Mouse (Mus musculus) hindbrain, postnatal 0 days (tissue): Measurements from ENCODE around the gene Lyst. TPM values are rescaled to one million over a fixed set of nuclear protein-coding genes. Genes with fewer than 3 reads are reported as not detected.
"Not testable (repeated sequence)": the region's sequence is repeated elsewhere in the genome, so short reads cannot be mapped to it uniquely, and the experiment has no call there.

Experiments used
- ATAC-seq: fragments of 200-750 bp; cut with Nextera tagmentation; 2 replicates; pipeline ENCODE4 v1.8.0; 2017; ENCODE audit warnings: mild to moderate bottlenecking, moderate TSS enrichment, moderate library complexity
- DNase-seq: peaks from one replicate; pipeline ENCODE4 v3.0.0-alpha.2; 2015; ENCODE audit warnings: low spot score
- H3K27ac ChIP-seq: fragments of 300-500 bp; sonication (generic); 2 replicates; pipeline ENCODE4 v1.5.1; 2014; ENCODE audit warnings: mild to moderate bottlenecking
- H3K27me3 ChIP-seq: fragments of 300-500 bp; sonication (generic); 2 replicates; pipeline ENCODE4 v1.6.1; 2014; ENCODE audit warnings: low read length, mixed read lengths; ENCODE audit not compliant: insufficient read depth
- H3K36me3 ChIP-seq: fragments of 300-500 bp; sonication (generic); 2 replicates; pipeline ENCODE4 v1.6.1; 2014; ENCODE audit warnings: low read length, mixed read lengths; ENCODE audit not compliant: insufficient read depth
- H3K4me1 ChIP-seq: fragments of 300-500 bp; sonication (generic); 2 replicates; pipeline ENCODE4 v1.6.1; 2014; ENCODE audit warnings: antibody characterized with exemption, low read length, mixed read lengths; ENCODE audit not compliant: insufficient read depth
- H3K4me2 ChIP-seq: fragments of 300-500 bp; sonication (generic); 2 replicates; pipeline ENCODE4 v1.6.1; 2014; ENCODE audit warnings: low read depth, mild to moderate bottlenecking, low read length, moderate library complexity, mixed read lengths
- H3K4me3 ChIP-seq: fragments of 300-500 bp; sonication (generic); 2 replicates; pipeline ENCODE4 v1.5.1; 2014; ENCODE audit warnings: low read length
- H3K9ac ChIP-seq: fragments of 300-500 bp; sonication (generic); replicated peaks from 2 replicates; pipeline ENCODE4 v1.6.1; 2014; ENCODE audit warnings: mild to moderate bottlenecking, low read length, moderate library complexity, mixed read lengths
- H3K9me3 ChIP-seq: fragments of 300-500 bp; sonication (generic); 2 replicates; pipeline ENCODE4 v1.6.1; 2016; ENCODE audit warnings: low read length, mixed read lengths
- CTCF ChIP-seq: IDR thresholded peaks from 2 replicates; pipeline ENCODE4 v1.5.1; 2016; ENCODE audit warnings: antibody characterized with exemption, control low read depth, low read depth
- WGBS: fragments of 180-500 bp; shearing (Covaris S2); extraction: QIAGEN DNeasy Blood & Tissue Kit; methylation state at CpG from one replicate; pipeline ENCODE4 v1.1.7; 2014; 5-methylcytosine and 5-hydroxymethylcytosine counted together
- polyA plus RNA-seq: library from polyadenylated mRNA; unstranded; fragments of >200 nt; fragmentation: Nextera tagmentation; extraction: Ambion mirVana; gene quantifications from 2 replicates; pipeline ENCODE4 v1.2.1, GENCODE M21; 2015
- total RNA-seq: library from RNA; depleted of rRNA; stranded (reverse); fragments of >200 nt; gene quantifications from 2 replicates; pipeline ENCODE4 v1.2.3, GENCODE M21; 2014; rRNA removed

Gene Lyst
- total RNA-seq (12.7 and 14.8 TPM in 2 replicates), polyA plus RNA-seq (3.7 and 5.7 TPM in 2 replicates)

DNA sequence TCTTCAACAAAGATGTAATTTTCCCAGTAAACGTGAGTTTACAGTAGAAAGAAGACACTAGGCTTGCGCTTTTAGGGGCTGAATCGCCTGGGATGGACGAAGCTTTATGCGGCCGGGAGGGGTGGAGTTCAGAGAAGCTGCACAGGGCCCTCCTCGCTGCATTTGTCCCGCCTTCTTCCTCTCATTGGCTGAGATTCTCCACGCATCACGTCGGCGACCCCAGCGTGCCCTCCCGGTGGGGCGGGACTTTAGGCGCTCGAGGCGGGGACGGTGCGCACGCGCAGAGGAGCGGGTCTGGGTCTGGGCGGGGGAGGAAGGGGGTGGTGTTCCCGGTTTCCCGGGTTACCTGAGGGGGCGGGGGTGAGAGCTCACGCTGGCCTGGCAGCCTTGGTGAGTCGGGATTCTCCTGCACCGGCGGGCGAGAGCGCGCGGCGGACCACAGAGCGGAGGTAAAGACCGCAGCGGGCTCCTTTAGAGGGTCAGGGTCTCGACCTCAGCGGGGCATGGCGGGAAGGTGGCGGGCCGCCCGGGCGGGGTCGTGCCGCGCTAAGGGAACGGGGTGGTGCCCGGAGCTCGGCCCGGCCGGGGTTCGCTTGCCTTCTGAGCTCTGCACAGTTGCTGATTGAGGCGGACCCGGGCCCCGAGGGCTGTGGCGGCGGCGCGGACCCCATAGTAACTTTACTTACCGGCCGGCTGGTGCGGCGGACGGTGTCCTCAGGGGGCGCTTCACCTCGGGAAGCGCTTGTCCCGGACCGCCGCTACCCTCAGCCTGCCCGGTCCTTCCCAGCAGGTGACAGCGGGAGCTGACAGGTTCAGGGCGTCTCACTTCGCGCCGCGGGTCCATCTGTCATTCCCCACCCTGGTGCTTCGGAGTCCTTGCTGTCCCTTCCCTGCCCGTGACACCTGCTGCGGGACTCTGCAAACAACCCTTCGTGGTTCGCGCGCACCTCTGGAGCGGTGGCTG lies at the start of gene Lyst:
Gene Lyst (plus strand): TSS at position 350 of the 964 bp plus-strand sequence.
- peak; percentile 36; the same call in 1 of the 2 replicates for TF ChIP-seq CTCF
- Histone ChIP-seq H3K27ac (peak within 1 kb of the TSS; percentile 72), H3K36me3 (no peaks in the 10 kb centered on the region), H3K4me1 (peaks cover 8% of the 10 kb centered on the region), H3K9me3 (no peaks in the 10 kb centered on the region), H3K4me3 (peak within 1 kb of the TSS; percentile 95), H3K27me3 (no peaks in the 10 kb centered on the region), H3K4me2 (peak within 1 kb of the TSS; percentile 88), H3K9ac (peak within 1 kb of the TSS; percentile 64)
- WGBS, result under 1% methylated on average over 83 of the region's 88 CpGs
- ATAC-seq (peak; percentile 99), DNase-seq (peak; percentile 99)

DNA sequence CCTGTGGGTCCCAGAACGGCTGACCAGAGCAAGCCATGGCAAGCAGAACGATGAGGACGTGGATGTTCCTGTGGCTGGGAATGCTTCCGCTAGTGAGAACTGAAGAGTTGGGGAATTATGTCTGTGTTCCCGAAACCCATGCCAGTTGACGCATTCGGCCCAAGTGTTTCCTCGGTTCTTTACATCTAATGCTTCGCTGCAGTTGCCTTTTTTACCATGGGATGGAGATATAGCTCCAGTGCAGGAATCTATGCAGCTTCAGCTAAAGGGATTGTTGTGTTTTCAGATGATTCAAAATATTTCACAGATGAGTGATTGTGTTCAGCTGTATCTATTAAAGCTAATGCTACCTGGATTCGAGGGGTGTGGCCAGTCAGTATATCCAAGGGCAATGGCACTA lies 47.1 kb upstream of the Lyst start:
- TF ChIP-seq CTCF, result peak; percentile 44
- H3K36me3 ChIP-seq, ATAC-seq, H3K4me3 ChIP-seq, H3K9ac ChIP-seq, H3K4me1 ChIP-seq, H3K27me3 ChIP-seq, H3K4me2 ChIP-seq, DNase-seq, H3K9me3 ChIP-seq, H3K27ac ChIP-seq: not testable (repeated sequence)
- WGBS, result 90% methylated on average over 10 of the region's 10 CpGs

DNA sequence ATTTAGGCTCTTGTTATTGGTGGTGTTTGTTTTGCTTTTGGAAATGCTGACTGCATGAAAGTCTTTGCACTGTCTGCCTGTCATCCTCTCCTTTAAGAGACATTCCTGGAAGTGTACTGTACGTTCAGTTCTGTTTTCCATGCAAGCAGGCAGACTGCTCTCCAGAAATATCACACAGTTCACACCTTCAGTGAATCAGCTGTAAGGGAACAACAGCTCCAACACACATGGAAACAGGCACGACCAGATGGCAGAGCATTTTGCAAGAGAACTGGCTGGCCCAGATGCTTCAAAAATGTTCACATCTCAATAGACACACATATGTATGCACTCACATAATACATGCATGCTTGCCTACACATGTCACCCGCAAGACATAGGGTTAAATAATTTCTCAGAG lies 43.4 kb upstream of the Lyst start:
- H3K4me2 ChIP-seq, result no peak overlapping the region
- no peak for DNase-seq
- H3K9me3 ChIP-seq, result no peaks in the 10 kb centered on the region
- WGBS, result 67% methylated on average over 3 of the region's 3 CpGs
- no peaks in the 10 kb centered on the region for H3K36me3 ChIP-seq
- no peak overlapping the region for H3K9ac ChIP-seq
- H3K27ac ChIP-seq, result no peak overlapping the region
- no peak overlapping the region for H3K4me3 ChIP-seq
- H3K27me3 ChIP-seq, result no peaks in the 10 kb centered on the region
- TF ChIP-seq CTCF, result no peak
- H3K4me1 ChIP-seq, result no peaks in the 10 kb centered on the region
- ATAC-seq, result no peak

DNA sequence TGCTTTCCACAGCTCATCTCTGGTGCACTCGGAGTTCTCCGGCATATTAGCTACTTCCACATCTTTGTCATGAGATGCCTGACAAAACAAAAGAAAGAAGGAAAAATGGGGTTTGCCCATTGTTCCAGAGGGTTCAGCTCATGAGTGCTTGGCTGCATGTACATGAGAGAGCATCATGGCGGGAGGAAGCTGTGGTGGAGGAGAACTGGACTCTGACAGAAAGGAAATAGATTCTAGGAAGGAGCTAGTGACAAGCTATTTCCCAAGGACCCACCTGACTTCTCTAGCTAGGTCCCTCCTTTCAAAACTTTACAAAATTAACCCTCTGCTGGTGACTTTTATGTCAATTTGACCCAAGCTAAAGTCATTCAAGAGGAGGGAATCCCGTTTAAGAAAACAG lies 42.3 kb upstream of the Lyst start:
- ATAC-seq (no peak), DNase-seq (no peak)
- no peak for TF ChIP-seq CTCF
- no peak overlapping the region for H3K9ac ChIP-seq
- H3K27ac ChIP-seq, result no peak overlapping the region
- H3K4me1 ChIP-seq, result no peaks in the 10 kb centered on the region
- H3K4me2 ChIP-seq, result no peak overlapping the region
- H3K4me3 ChIP-seq, result no peak overlapping the region
- no peaks in the 10 kb centered on the region for H3K9me3 ChIP-seq
- no peaks in the 10 kb centered on the region for H3K27me3 ChIP-seq
- 88% methylated on average over 4 of the region's 4 CpGs for WGBS
- no peaks in the 10 kb centered on the region for H3K36me3 ChIP-seq

DNA sequence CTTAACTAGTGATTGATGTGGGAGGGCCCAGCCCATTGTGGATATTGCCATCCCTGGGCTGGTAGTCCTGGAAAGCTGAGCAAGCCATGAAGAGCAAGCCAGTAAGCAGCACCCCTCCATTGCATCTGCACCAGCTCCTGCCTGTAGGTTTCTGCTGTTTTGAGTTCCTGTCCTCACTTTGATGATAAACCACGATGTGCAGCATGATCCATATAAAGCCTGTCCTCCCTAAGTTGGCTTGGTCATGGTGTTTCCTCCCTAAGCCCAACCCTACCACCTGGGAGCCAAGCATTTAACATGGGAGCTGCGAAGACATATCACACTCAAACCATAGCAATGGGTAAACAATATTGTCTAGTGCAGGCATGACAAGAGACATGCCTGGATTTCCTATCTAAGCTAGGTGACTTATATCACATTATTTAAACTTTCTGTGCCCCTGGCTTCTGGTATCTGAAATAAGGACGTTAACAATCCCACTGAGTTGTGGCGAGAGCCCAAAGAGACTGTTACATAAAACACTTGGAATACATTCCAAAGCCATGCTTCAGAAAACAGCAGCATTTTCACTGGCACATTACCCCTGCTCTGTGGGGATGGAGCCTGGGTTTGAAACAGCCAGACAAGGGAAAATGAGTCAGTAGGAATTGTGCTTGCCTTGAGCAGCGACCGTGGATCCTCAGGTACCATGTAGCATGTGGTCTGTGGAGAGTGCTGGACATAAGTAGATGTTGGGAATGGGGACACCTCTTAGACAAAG lies 41.6 kb upstream of the Lyst start:
- Histone ChIP-seq H3K4me3 (no peak overlapping the region), H3K4me1 (no peaks in the 10 kb centered on the region), H3K9me3 (no peaks in the 10 kb centered on the region), H3K27me3 (no peaks in the 10 kb centered on the region), H3K36me3 (no peaks in the 10 kb centered on the region), H3K4me2 (no peak overlapping the region), H3K9ac (no peak overlapping the region), H3K27ac (no peak overlapping the region)
- 81% methylated on average over 6 of the region's 6 CpGs for WGBS
- TF ChIP-seq CTCF, result no peak
- ATAC-seq (no peak), DNase-seq (peak; percentile 12)

DNA sequence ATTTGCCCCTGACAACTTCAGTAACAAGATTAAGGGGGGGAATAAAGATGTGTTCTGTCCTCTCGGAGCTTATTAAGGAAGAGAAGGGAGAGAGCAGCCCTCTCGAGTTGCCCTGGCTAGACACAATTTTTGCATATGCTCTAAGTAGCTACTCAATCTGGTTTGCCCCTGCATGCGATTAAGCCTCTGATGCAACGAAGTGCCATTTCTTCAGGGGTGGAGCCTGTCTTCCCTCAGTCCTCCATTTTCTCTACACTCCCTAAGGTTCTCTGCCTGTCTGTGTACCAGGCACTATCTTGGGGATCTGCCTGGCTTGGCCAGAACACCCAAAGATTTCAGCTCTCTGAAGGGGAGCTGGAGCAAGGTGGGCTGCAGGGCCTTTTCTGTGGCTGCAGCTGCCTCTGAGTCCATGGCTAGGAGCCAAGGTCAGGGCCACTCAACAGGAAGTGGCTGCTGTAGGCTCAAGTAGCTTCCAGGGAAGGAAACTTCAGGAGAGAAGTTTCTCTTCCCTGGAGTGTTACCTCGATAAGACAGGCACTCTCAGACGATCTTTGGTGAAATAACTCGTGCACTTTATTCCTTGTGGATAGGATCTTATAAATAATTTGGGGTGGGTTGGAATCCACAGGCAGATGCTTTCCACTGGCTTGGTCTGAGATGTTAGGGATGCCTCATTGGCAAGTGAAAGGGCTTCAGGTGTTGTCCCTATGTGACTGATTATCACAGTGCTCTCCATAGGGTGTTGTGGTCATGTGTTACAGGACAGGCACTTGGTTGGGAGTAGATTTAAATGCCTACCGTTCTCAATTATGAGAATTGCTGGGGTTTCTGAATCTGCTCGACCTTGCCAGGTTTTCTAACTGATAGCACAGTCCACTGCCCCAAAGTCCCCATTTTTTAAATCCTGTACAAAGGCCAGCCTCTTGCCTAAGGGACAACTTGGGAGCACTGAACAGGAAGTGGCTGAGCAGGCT lies 40.2 kb upstream of the Lyst start:
- Histone ChIP-seq H3K9ac (no peak overlapping the region), H3K27me3 (no peaks in the 10 kb centered on the region), H3K36me3 (no peaks in the 10 kb centered on the region), H3K4me2 (no peak overlapping the region), H3K9me3 (no peaks in the 10 kb centered on the region), H3K27ac (no peak overlapping the region), H3K4me3 (no peak overlapping the region), H3K4me1 (no peaks in the 10 kb centered on the region)
- 74% methylated on average over 9 of the region's 9 CpGs for WGBS
- no peak for TF ChIP-seq CTCF
- ATAC-seq, result no peak
- no peak for DNase-seq
